Mouse (Mus musculus) embryonic facial prominence, embryonic 11.5 days (tissue): ENCODE results near the gene Sema6d. TPM values are rescaled to one million over a fixed set of nuclear protein-coding genes. Genes with fewer than 3 reads are reported as not detected.
A peak's percentile ranks its signal among the peaks of the same experiment; 100 is the strongest.

ENCODE experiments used
- ATAC-seq: fragments of 200-750 bp; cut with Nextera tagmentation; replicated peaks from 2 replicates; pipeline ENCODE4 v1.8.0; 2017; ENCODE audit warnings: low read depth; ENCODE audit not compliant: insufficient number of reproducible peaks, low FRiP score, low TSS enrichment
- DNase-seq: peaks from one replicate; pipeline ENCODE4 v3.0.0-alpha.2; 2015; ENCODE audit warnings: low spot score
- H3K27ac ChIP-seq: fragments of 300-500 bp; sonication (generic); replicated peaks from 2 replicates; pipeline ENCODE4 v1.5.1; 2014; ENCODE audit warnings: mild to moderate bottlenecking, low read depth, low read length, control low read depth
- H3K27me3 ChIP-seq: fragments of 300-500 bp; sonication (generic); 2 replicates; pipeline ENCODE4 v1.6.1; 2014; ENCODE audit warnings: mild to moderate bottlenecking, low read length, moderate library complexity, mixed read lengths; ENCODE audit not compliant: control insufficient read depth, insufficient read depth
- H3K36me3 ChIP-seq: fragments of 300-500 bp; sonication (generic); replicated peaks from 2 replicates; pipeline ENCODE4 v1.6.1; 2014; ENCODE audit warnings: low read depth, mild to moderate bottlenecking, low read length, moderate library complexity, mixed read lengths; ENCODE audit not compliant: control insufficient read depth, insufficient read depth
- H3K4me1 ChIP-seq: fragments of 300-500 bp; sonication (generic); 2 replicates; pipeline ENCODE4 v1.6.1; 2014; ENCODE audit warnings: low read length, mixed read lengths; ENCODE audit not compliant: control insufficient read depth, insufficient read depth
- H3K4me2 ChIP-seq: fragments of 300-500 bp; sonication (generic); 2 replicates; pipeline ENCODE4 v1.6.1; 2014; ENCODE audit warnings: low read depth, mild to moderate bottlenecking, control low read depth, low read length, moderate library complexity
- H3K4me3 ChIP-seq: fragments of 300-500 bp; sonication (generic); 2 replicates; pipeline ENCODE4 v1.5.1; 2014; ENCODE audit warnings: low read depth, low read length, control low read depth
- H3K9ac ChIP-seq: fragments of 300-500 bp; sonication (generic); replicated peaks from 2 replicates; pipeline ENCODE4 v1.6.1; 2014; ENCODE audit warnings: mild to moderate bottlenecking, control low read depth, low read length
- H3K9me3 ChIP-seq: fragments of 300-500 bp; sonication (generic); replicated peaks from 2 replicates; pipeline ENCODE4 v1.6.1; 2016; ENCODE audit warnings: mild to moderate bottlenecking, low read length, inconsistent platforms, mixed read lengths; ENCODE audit not compliant: control insufficient read depth
- WGBS: fragments of 180-500 bp; shearing (Covaris S2); extraction: QIAGEN DNeasy Blood & Tissue Kit; methylation state at CpG from one replicate; pipeline ENCODE4 v1.1.7; 2014; 5-methylcytosine and 5-hydroxymethylcytosine counted together
- polyA plus RNA-seq: library from polyadenylated mRNA; unstranded; fragments of >200 nt; fragmentation: Nextera tagmentation; extraction: Ambion mirVana; gene quantifications from 2 replicates; pipeline ENCODE4 v1.2.1, GENCODE M21; 2014

The Sema6d gene
- polyA plus RNA-seq, 1 experiment from 2014 or later: 10.5 TPM

DNA sequence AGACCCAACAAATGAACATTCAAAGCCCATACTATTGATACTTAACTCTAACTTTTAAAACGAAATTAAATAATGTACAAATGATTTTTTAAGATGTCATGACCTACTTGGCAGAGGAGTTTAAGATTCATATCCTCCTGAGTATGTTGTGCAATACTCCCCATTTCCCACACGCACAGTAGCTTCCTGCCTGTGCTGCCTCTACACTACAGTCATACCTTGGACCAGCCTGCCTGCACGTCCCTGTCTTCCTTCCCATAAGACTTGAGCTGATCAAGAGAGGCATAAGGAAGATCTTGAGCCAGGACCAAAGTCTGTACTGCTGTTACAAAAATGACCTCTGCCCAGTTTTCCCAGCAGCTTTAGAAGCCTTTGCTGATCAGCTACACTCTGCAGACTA lies 509.2 kb downstream of the Sema6d start:
- 73% methylated on average over 3 of the region's 3 CpGs for WGBS
- no peaks in the 10 kb centered on the region for H3K4me1 ChIP-seq
- H3K4me2 ChIP-seq: no peak overlapping the region
- no peak overlapping the region for H3K27ac ChIP-seq
- DNase-seq: no peak
- no peaks in the 10 kb centered on the region for H3K36me3 ChIP-seq
- no peaks in the 10 kb centered on the region for H3K27me3 ChIP-seq
- no peak overlapping the region for H3K9ac ChIP-seq
- H3K9me3 ChIP-seq: no peaks in the 10 kb centered on the region
- no peak overlapping the region for H3K4me3 ChIP-seq
- ATAC-seq: no peak

DNA sequence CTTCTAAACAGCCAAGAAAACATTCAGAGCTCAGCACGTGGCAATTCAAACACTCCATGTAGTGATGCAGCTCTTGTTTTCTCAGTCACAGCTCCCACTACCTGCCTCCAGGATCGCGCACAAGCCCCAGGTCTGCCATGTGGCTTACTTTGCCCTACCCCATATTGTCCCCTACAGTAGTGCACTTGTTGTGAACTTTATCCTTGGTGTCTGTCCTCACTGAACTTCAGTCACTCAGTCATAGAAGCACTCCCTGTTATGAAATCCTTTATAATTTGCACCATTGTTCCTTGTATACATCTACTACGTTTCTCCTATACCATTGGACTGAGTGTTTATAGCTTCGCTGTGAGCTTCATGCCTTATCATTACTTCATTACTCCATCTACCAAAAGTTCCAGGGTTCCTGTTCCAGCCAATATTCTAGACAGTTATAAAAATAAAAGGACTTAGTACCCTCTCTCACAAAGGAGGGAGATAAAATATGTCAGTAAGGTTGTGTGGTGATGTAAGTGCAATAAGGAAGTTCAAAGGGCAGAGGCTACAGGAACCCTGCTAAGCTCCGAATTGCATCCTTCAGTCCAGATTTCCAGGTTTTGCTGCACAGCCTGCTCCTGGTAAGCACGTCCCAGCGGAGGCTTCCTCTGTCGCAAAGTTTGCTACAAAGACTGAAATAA lies 512.1 kb downstream of the Sema6d start:
- DNase-seq (no peak), ATAC-seq (no peak)
- Histone ChIP-seq H3K4me3 (no peak overlapping the region), H3K9ac (no peak overlapping the region), H3K9me3 (no peaks in the 10 kb centered on the region), H3K4me1 (no peaks in the 10 kb centered on the region), H3K27ac (no peak overlapping the region), H3K27me3 (no peaks in the 10 kb centered on the region), H3K36me3 (no peaks in the 10 kb centered on the region), H3K4me2 (no peak overlapping the region)
- 74% methylated on average over 9 of the region's 9 CpGs for WGBS

DNA sequence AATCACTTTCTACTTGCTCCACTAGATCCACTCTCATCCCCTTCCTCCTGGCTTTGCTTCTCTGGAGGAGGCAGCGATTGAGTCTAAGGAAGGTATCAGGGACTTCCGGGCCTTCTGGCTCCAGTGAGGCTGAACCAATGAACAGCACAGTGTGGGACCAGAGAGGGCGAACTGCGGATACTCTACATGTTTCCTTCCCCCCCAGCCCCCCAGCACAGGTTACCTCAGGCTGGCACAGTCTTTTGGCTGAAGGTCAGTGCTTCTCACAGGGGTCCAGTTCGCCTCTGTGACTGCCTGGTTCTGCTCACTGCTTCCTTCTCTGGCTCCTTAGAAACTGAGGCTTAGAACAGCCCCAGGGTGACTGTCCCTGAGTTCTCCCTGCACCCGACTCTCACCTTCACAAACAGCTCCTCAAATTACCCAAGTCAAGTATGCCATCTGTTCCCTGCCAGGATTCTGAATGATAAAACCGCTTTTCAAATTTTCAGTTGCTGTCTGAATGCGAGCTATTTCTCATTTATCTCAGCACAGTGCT lies 512.7 kb downstream of the Sema6d start:
- no peaks in the 10 kb centered on the region for H3K27me3 ChIP-seq
- no peak overlapping the region for H3K4me2 ChIP-seq
- no peak overlapping the region for H3K4me3 ChIP-seq
- WGBS: 47% methylated on average over 8 of the region's 8 CpGs
- H3K9ac ChIP-seq: no peak overlapping the region
- no peaks in the 10 kb centered on the region for H3K36me3 ChIP-seq
- no peaks in the 10 kb centered on the region for H3K9me3 ChIP-seq
- H3K27ac ChIP-seq: no peak overlapping the region
- ATAC-seq (no peak), DNase-seq (no peak)
- H3K4me1 ChIP-seq: no peaks in the 10 kb centered on the region

DNA sequence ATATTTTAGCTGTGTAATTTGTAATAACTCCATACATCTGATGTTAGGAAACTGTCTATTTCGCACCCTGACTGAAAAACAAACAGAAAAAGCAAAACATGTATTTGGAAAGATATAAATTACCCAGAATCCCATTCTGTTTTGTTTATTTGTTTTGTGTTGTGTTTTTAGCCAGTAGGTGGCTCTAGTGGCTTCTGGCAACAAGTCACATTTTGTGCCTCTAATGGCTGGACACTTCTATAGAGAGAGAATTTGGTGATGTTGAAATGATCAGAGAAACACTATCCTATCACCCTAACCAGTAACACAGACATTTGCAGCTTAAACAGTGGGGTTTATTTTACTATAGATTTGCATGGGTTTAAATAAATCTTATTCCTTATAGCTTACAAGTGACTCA lies 515.6 kb downstream of the Sema6d start:
- no peak overlapping the region for H3K4me2 ChIP-seq
- no peak overlapping the region for H3K9ac ChIP-seq
- 85% methylated on average over 1 of the region's 1 CpGs for WGBS
- H3K27me3 ChIP-seq: no peaks in the 10 kb centered on the region
- DNase-seq: no peak
- H3K36me3 ChIP-seq: no peaks in the 10 kb centered on the region
- no peaks in the 10 kb centered on the region for H3K4me1 ChIP-seq
- no peak overlapping the region for H3K27ac ChIP-seq
- ATAC-seq: no peak
- H3K9me3 ChIP-seq: no peaks in the 10 kb centered on the region
- H3K4me3 ChIP-seq: no peak overlapping the region

DNA sequence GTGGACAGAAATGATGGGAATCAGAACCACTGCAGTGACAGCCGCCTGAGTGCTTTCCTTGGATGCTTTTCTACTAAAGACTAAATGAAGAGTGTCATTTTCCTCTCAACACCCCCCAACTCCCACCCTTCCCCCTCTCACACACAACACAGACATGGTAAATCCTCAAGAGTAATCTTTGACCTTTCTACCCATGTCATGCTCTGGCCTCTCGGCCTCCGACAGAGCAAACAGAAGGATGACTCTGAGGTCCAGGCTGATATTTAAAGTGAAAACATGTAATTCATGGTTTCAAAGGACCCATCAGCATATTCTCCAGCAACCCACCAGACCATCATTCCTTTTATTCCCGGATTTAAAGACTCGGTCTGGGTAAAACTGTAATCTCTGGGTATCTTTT lies 518.2 kb downstream of the Sema6d start:
- Histone ChIP-seq H3K4me2 (no peak overlapping the region), H3K27ac (no peak overlapping the region), H3K4me3 (no peak overlapping the region), H3K9ac (no peak overlapping the region), H3K36me3 (no peaks in the 10 kb centered on the region), H3K4me1 (no peaks in the 10 kb centered on the region), H3K9me3 (no peaks in the 10 kb centered on the region), H3K27me3 (no peaks in the 10 kb centered on the region)
- no peak for ATAC-seq
- DNase-seq: no peak
- WGBS: 32% methylated on average over 5 of the region's 5 CpGs

DNA sequence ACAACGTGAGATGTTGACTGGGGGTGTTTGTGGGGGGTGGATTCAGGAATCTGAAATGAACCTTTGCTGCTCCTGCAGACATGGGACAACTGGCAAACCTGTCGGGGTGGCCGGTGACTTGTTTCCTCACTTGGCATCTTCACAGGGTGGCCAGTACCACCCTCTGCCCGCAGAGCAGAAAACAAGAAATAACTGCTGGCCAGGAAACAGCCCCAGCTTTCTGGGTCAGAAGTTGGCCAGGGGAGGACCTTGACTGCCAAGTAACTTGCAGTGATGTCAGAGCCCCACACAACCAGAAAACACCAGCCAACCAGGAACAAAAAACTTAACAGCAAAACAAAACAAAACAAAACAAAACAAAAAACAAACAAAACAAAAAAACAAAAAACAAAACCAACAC lies 518.8 kb downstream of the Sema6d start:
- 57% methylated on average over 4 of the region's 4 CpGs for WGBS
- no peaks in the 10 kb centered on the region for H3K4me1 ChIP-seq

DNA sequence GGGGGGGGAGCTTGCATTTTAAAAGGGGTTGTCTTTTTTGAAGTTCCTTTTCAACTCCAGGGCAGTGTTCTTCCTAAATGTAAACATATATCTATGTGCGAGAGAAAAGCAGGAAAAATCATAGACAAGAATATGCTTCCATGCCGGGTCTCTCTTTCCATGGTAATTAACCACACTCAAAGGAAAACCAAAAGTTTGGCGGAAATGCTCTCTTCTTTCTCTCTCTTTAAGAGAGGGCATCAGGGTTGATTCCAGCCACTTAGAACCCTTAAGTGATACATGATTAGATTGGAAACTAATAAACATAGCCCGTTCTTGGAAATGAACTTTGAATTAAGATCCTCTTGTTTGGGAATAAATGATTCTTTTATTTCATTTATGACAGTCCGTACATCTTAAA lies 519.2 kb downstream of the Sema6d start:
- Histone ChIP-seq H3K4me3 (no peak overlapping the region), H3K36me3 (no peaks in the 10 kb centered on the region), H3K27me3 (no peaks in the 10 kb centered on the region), H3K4me2 (no peak overlapping the region), H3K9me3 (no peaks in the 10 kb centered on the region), H3K27ac (no peak overlapping the region), H3K4me1 (no peaks in the 10 kb centered on the region), H3K9ac (no peak overlapping the region)
- no peak for DNase-seq
- ATAC-seq: no peak
- WGBS: 19% methylated on average over 5 of the region's 5 CpGs

More for the DNA sequence above, 518.8 kb downstream of the Sema6d start:
- H3K9me3 ChIP-seq: no peaks in the 10 kb centered on the region
- H3K36me3 ChIP-seq: no peaks in the 10 kb centered on the region
- DNase-seq (no peak), ATAC-seq (no peak)
- no peak overlapping the region for H3K27ac ChIP-seq
- H3K27me3 ChIP-seq: no peaks in the 10 kb centered on the region
- no peak overlapping the region for H3K4me2 ChIP-seq
- no peak overlapping the region for H3K4me3 ChIP-seq
- H3K9ac ChIP-seq: no peak overlapping the region

DNA sequence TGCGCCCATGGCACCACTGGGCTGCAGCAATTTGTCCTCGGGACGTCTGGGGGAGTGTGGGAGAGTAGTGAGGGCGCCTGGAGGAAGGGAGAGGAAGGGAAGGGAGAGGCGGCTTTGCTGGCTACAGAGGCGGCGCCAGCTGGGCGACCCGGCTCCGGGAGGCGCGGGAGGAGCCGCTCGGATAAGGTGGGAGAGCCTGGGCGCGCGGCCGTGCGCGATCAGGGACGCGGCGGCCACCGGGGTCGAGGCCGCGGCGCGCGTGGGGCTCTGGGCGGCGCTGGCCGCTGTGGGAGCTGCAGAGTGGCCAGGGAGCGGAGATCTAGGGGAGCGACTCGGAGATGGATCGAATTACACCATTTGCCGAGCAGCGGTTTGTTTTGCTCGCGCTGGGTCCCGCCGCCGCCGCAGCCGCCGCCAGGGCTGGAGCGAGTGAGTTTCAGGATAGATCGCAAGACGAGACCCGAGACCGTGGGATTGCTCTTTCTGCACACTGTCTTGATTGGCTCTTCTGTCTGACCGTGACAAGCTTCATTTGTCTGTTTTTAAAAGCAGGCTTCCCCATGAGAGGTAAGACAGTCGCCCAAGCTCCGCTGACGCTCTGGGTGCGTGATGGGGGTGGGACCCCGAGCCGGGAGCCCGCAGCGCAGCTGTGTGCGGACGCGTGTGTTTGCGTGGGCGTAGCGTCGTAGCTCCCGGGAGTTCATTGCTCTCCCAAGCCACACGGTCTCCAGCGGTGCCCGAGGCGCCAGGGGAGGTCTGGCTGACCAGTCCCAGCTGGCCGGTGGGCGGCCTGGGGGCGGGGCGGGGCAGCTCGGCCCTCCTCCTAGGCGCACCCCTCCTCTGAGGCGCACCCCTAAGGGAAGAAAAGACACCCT lies 520.2 kb downstream of the Sema6d start:
- ATAC-seq (peak; percentile 86), DNase-seq (peak; percentile 86)
- Histone ChIP-seq H3K4me3 (peak overlapping the region; percentile 75), H3K9ac (peak overlapping the region; percentile 77), H3K4me2 (peak overlapping the region; percentile 95), H3K27me3 (no peaks in the 10 kb centered on the region), H3K27ac (peak overlapping the region; percentile 78), H3K36me3 (no peaks in the 10 kb centered on the region), H3K9me3 (no peaks in the 10 kb centered on the region), H3K4me1 (no peaks in the 10 kb centered on the region)
- under 1% methylated on average over 70 of the region's 80 CpGs for WGBS
